Mouse (Mus musculus) cerebellum, adult (tissue): ENCODE data around the gene Ube2v1.

Experiments
- ATAC-seq: cut with Nextera tagmentation; 2 replicates; pipeline ENCODE4 v1.9.2; 2017; ENCODE audit warnings: mild to moderate bottlenecking, moderate library complexity, mixed read lengths; ENCODE audit not compliant: insufficient number of reproducible peaks, low FRiP score, low TSS enrichment

The Ube2v1 gene

GRCm38 (mm10) chr2:167596726-167597491 is 35.0 kb downstream of the Ube2v1 start:
- no peak for ATAC-seq

GRCm38 (mm10) chr2:167596262-167596661 is 35.6 kb downstream of the Ube2v1 start:
- no peak for ATAC-seq

- ATAC-seq = no peak
Measured at GRCm38 (mm10) chr2:167595761-167596171, 36.1 kb downstream of the Ube2v1 start.

GRCm38 (mm10) chr2:167594444-167594934 is 37.4 kb downstream of the Ube2v1 start:
- no peak for ATAC-seq

- ATAC-seq = no peak
Measured at GRCm38 (mm10) chr2:167593551-167594250, 38.2 kb downstream of the Ube2v1 start.

- no peak for ATAC-seq
Measured at GRCm38 (mm10) chr2:167588774-167589577, 42.9 kb downstream of the Ube2v1 start.

GRCm38 (mm10) chr2:167586976-167587375 is 44.9 kb downstream of the Ube2v1 start:
- no peak for ATAC-seq

GRCm38 (mm10) chr2:167586041-167586440 is 45.9 kb downstream of the Ube2v1 start:
- no peak for ATAC-seq

- ATAC-seq = no peak
Measured at GRCm38 (mm10) chr2:167585273-167585672, 46.6 kb downstream of the Ube2v1 start.

GRCm38 (mm10) chr2:167583161-167583952 is 48.5 kb downstream of the Ube2v1 start:
- ATAC-seq = no peak

- ATAC-seq = no peak
Measured at GRCm38 (mm10) chr2:167578521-167578920, 53.4 kb downstream of the Ube2v1 start.

- ATAC-seq = no peak
Measured at GRCm38 (mm10) chr2:167577186-167577785, 54.6 kb downstream of the Ube2v1 start.

- ATAC-seq = no peak
Measured at GRCm38 (mm10) chr2:167576121-167576620, 55.7 kb downstream of the Ube2v1 start.

GRCm38 (mm10) chr2:167575581-167575980 is 56.3 kb downstream of the Ube2v1 start:
- no peak for ATAC-seq

- no peak for ATAC-seq
Measured at GRCm38 (mm10) chr2:167574814-167575213, 57.1 kb downstream of the Ube2v1 start.

GRCm38 (mm10) chr2:167571442-167572220 is 60.3 kb downstream of the Ube2v1 start:
- ATAC-seq = no peak

GRCm38 (mm10) chr2:167570815-167571214 is 61.1 kb downstream of the Ube2v1 start:
- no peak for ATAC-seq

- ATAC-seq = no peak
Measured at GRCm38 (mm10) chr2:167569934-167570651, 61.8 kb downstream of the Ube2v1 start.
